Mouse (Mus musculus): ENCODE results near the gene Slc15a4.

- TF ChIP-seq TAL1 (IDR thresholded peaks at IDR 0.05; ENCODE audit: low read length) (no peak), GATA1 (IDR thresholded peaks at IDR 0.05; ENCODE audit: low read length) (no peak)
These were observed 84.6 kb downstream of the Slc15a4 start for GRCm38 (mm10) chr5:127548136-127548535.
